Mouse (Mus musculus) spleen, postnatal 10 days (tissue): ENCODE measurements around the gene Rnf144a.

Source experiments
- DNase-seq, 2 experiments: peaks; one replicate each; pipeline ENCODE4 v3.0.0; 2021 to 2022; ENCODE audit warnings: low spot score in 2 of 2

Gene Rnf144a

GRCm38 (mm10) chr12:26323783-26324364 lies 91.2 kb downstream of the Rnf144a start:
- no peak for DNase-seq

DNA sequence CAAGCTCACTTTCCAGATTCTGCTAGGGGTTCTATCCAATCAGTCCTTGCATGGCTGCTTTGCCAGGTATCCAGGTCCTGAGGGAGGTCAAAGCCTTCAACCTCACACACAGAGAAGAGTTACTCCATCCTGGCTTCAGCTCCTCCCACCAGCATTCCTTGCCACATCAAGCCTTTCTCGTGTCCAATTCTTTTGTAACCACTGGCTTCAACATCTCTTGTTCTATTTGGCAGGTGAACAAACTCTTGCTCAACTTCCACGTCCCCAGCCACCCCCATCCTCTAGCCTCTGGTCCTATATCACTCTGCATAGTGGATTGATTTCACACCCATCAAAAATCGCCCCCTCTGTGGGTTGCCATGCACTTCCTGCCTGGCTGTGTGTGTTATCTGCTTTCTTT lies 98.8 kb downstream of the Rnf144a start:
- DNase-seq, result no peak

GRCm38 (mm10) chr12:26314959-26315358 lies 100.1 kb downstream of the Rnf144a start:
- peak; percentile 14 to 58 for DNase-seq

DNA sequence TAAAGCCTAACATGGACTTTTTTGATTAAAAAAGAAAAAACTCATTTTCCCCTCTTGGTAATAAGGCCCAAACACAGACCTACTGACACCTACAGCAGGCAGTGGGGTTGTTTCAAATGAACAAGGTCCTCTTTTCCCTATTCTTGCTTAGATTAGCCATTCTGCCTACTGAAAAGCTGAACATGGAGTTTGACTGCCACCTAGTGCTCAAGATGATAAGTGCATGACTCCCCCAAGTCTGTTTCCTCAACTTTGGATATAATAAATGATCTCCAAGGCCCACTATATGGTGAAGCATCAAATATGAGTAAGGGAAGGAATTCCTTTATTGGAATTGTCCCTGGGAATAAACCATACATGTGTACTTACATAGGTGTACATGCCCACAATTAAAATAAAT lies 103.5 kb downstream of the Rnf144a start:
- peak; percentile 19 to 57 for DNase-seq

DNA sequence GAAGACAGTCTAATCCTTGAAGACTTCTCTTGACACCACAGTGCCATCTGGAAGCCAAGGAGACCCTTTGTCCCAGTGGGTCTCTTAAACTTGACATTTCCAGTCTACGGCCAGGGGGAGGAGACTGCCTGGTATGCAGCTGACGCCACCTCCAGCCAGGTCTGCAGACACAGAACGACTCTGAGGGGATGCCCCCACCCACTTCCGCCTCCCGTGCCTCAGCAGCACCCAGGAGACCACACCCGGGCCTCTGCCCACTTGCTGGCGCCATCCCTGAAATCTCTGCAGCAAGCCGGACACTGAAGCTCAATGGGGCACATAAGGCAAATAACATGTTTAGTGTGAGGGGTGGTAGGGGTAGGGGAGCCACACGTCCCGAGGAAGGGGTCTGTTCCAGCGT lies 104.8 kb downstream of the Rnf144a start:
- DNase-seq, result no peak

DNA sequence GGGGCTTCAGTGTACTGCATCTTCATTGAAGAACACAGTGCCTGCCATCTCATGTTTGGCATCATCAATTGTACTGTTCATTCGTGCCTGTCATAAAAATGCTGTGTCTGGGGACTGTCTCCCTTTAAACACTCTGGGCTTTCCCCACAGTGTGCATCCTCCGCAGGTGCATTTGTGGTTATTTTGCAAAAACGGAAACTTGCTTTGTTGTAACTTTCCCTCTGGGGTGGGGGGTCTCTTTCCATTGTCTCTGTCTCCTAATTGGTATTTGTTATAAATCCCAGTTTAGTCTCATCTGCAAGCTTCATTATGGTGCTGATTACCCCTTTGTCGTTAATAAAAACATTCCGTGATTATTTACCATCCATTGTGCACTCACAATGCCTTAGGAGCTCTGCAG lies 112.2 kb downstream of the Rnf144a start:
- DNase-seq, result no peak

DNA sequence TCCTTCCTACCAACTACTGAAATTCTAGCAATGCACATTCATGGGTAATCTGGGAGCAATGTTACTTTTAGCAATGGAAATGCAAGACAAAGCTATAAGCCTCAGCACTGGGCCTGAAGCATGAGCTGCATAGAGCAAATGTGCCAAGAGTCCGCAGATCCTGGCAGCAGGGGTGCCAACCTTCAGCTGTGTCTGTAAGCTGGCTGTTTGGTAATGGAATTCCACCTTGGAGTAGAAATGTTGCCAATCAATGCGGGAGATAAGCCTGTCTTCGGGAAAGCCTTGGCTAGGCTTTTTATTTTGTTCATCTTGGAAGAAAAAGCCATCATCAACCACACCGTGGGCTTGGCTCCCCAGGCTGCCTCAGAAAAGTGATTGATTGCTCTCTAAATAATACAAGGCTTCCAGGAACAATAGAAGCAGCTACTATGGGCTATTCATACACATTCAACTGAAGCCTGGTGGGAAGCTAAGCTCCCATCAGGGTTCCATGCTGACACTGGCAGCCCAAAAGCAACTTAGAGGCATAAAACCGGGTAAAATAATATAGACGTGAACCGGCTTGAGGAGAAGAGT lies 115.5 kb downstream of the Rnf144a start:
- DNase-seq, result no peak

GRCm38 (mm10) chr12:26295995-26296394 lies 119.1 kb downstream of the Rnf144a start:
- peak in 1 of 2 experiments; percentile 49 for DNase-seq

DNA sequence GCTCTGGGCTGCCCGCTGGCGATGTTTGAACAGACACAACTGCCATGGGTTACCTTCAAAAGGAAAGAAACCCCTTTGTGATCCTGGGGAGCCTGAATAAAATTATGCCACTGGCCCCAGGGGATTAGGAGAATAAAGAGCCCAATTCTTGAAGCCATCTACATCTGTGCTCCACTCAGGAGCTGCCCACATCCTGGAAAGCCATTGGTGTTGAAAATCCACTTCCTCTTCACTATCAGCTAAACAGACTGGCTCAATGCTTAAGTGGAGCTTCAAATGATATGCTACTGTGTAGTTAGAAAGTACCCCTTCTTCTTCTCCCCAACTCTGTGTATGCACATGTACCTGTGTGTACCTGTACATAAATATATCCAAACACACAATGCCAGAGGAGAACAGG lies 125.9 kb downstream of the Rnf144a start:
- DNase-seq, result no peak

- no peak for DNase-seq
Measured at GRCm38 (mm10) chr12:26288347-26288746, 126.7 kb downstream of the Rnf144a start.

- DNase-seq, result no peak
Measured at GRCm38 (mm10) chr12:26285939-26286338, 129.1 kb downstream of the Rnf144a start.

DNA sequence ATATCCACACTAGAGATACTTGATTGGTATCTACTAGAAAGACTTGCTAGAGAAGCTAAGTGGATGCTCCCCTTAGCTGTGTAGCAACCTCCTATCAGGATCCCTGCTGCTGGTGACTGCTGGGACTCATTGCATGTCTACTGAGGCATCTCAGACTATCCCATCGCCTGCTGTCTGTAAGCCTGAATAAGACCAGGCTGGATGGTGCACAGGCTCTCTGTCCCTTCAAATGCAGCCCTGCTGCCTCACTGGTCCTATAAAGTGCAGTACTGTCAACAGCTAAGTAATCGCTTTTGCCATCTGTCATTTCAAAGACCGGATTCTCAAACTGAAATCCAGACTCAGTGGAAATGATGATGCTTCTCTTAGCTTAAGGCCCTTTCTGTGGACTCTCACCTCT lies 129.6 kb downstream of the Rnf144a start:
- no peak for DNase-seq

GRCm38 (mm10) chr12:26280719-26281480 lies 134.2 kb downstream of the Rnf144a start:
- no peak for DNase-seq

- DNase-seq, result peak in 1 of 2 experiments; percentile 26
Measured at GRCm38 (mm10) chr12:26277002-26277669, 137.9 kb downstream of the Rnf144a start.

DNA sequence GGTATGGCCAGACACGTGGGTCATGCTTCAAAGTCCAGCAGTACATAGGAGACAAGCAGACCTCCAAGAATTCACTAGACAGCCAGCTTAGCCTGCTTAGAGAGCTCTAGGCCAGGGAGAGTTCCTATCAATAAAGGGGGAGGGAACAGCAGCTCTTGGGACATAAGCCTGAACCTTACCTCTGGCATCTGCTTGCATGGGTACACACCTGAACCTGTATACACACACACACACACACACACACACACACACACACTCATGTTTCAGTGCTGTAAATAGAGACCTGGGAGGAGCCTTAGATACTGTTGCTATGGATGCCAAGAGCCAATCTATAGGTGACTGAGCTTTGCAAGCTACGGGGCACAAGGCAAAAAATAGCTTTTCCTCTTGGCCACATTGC lies 138.5 kb downstream of the Rnf144a start:
- no peak for DNase-seq
